Mouse (Mus musculus) CH12.LX (cell line): ENCODE results near the gene Pnpla8. TPM values are rescaled to one million over a fixed set of nuclear protein-coding genes. Genes with fewer than 3 reads are reported as not detected.
A peak's percentile ranks its signal among the peaks of the same experiment; 100 is the strongest.

Experiments used
- DNase-seq: peaks from one replicate; pipeline ENCODE4 v3.0.0-alpha.2; 2013; ENCODE audit errors: extremely low read depth
- H3K27ac ChIP-seq: 2 replicates; pipeline ENCODE4 v1.5.1; 2012; ENCODE audit warnings: low read depth, mild to moderate bottlenecking, control low read depth, moderate library complexity; ENCODE audit not compliant: insufficient read depth
- H3K27me3 ChIP-seq: replicated peaks from 2 replicates; pipeline ENCODE3; 2012; ENCODE audit warnings: inconsistent platforms
- H3K36me3 ChIP-seq, 2 experiments: replicated peaks in 1 of 2; 2 replicates each; pipeline versions ENCODE3 to v1.6.1; 2012; ENCODE audit warnings: inconsistent platforms in 1 of 2, low read length in 1 of 2, mild to moderate bottlenecking in 1 of 2, mixed read lengths in 1 of 2, moderate library complexity in 1 of 2; ENCODE audit not compliant: control insufficient read depth in 1 of 2, insufficient read depth in 1 of 2
- H3K4me1 ChIP-seq, 2 experiments: 2 replicates each; pipeline ENCODE4 v1.6.1; 2012; ENCODE audit warnings: inconsistent platforms in 1 of 2, moderate library complexity in 1 of 2; ENCODE audit not compliant: insufficient read depth in 2 of 2, control insufficient read depth in 1 of 2
- H3K4me2 ChIP-seq: 2 replicates; pipeline ENCODE4 v1.6.1; 2012; ENCODE audit warnings: low read depth, mild to moderate bottlenecking, control low read depth; ENCODE audit not compliant: poor library complexity, insufficient read depth, severe bottlenecking
- H3K4me3 ChIP-seq, 3 experiments: fragments of 150-350 bp in 1 of 3; sonication (generic) in 1 of 3; replicated peaks in 1 of 3; 2 replicates each; pipeline versions ENCODE3 to v1.5.1; 2011 to 2012; ENCODE audit warnings: low read depth in 2 of 3, low read length in 2 of 3, mild to moderate bottlenecking in 2 of 3, moderate library complexity in 2 of 3, control low read depth in 1 of 3, improper control_type of control experiment in 1 of 3, inconsistent platforms in 1 of 3, mixed read lengths in 1 of 3; ENCODE audit not compliant: poor library complexity in 1 of 3
- H3K79me2 ChIP-seq: replicated peaks from 2 replicates; pipeline ENCODE4 v1.6.1; 2012; ENCODE audit warnings: mild to moderate bottlenecking, moderate library complexity; ENCODE audit not compliant: control insufficient read depth, poor library complexity, insufficient read depth, severe bottlenecking; ENCODE audit errors: extremely low read depth
- H3K9ac ChIP-seq: 2 replicates; pipeline ENCODE4 v1.6.1; 2012; ENCODE audit warnings: low read depth, mild to moderate bottlenecking, control low read depth, moderate library complexity; ENCODE audit not compliant: insufficient read depth
- H3K9me3 ChIP-seq: replicated peaks from 2 replicates; pipeline ENCODE3; 2012; ENCODE audit warnings: low read length, inconsistent platforms, mixed read lengths
- BHLHE40 ChIP-seq: IDR thresholded peaks from 2 replicates; pipeline ENCODE4 v1.6.1; 2011; ENCODE audit warnings: mild to moderate bottlenecking, low read depth, low read length, improper control_type of control experiment
- CHD2 ChIP-seq: IDR thresholded peaks from 2 replicates; pipeline ENCODE4 v1.6.1; 2011; ENCODE audit warnings: low read length, improper control_type of control experiment
- CTCF ChIP-seq, 2 experiments: IDR thresholded peaks in 1 of 2; conservative IDR thresholded peaks in 1 of 2; 2 replicates each; pipeline ENCODE4 v1.5.1; 2011 to 2012; ENCODE audit warnings: low read depth in 2 of 2, low read length in 2 of 2, improper control_type of control experiment in 1 of 2, inconsistent platforms in 1 of 2, mild to moderate bottlenecking in 1 of 2, moderate library complexity in 1 of 2
- EP300 ChIP-seq: IDR thresholded peaks from 2 replicates; pipeline ENCODE4 v1.6.1; 2011; ENCODE audit warnings: low read length, improper control_type of control experiment
- GABPA ChIP-seq: IDR thresholded peaks from 2 replicates; pipeline ENCODE4 v1.6.1; 2012; ENCODE audit warnings: low read depth, low read length, improper control_type of control experiment, inconsistent platforms; ENCODE audit not compliant: insufficient replicate concordance
- HCFC1 ChIP-seq: IDR thresholded peaks from 2 replicates; pipeline ENCODE4 v1.6.1; 2012; ENCODE audit warnings: low read depth, mild to moderate bottlenecking, inconsistent platforms, low read length, improper control_type of control experiment
- JUN ChIP-seq: IDR thresholded peaks from 2 replicates; pipeline ENCODE4 v1.6.1; 2011; ENCODE audit warnings: low read depth, mild to moderate bottlenecking, low read length, improper control_type of control experiment, moderate library complexity; ENCODE audit not compliant: insufficient read depth
- KAT2A ChIP-seq: IDR thresholded peaks from 2 replicates; pipeline ENCODE4 v1.6.1; 2012; ENCODE audit warnings: low read length, improper control_type of control experiment, inconsistent platforms; ENCODE audit not compliant: insufficient replicate concordance
- MAZ ChIP-seq: IDR thresholded peaks from 2 replicates; pipeline ENCODE4 v1.6.1; 2012; ENCODE audit warnings: low read depth, mild to moderate bottlenecking, inconsistent platforms, low read length, improper control_type of control experiment, moderate library complexity
- MXI1 ChIP-seq: IDR thresholded peaks from 2 replicates; pipeline ENCODE4 v1.6.1; 2011; ENCODE audit warnings: mild to moderate bottlenecking, low read depth, low read length, improper control_type of control experiment
- NELFE ChIP-seq: IDR thresholded peaks from 2 replicates; pipeline ENCODE4 v1.6.1; 2011; ENCODE audit warnings: low read depth, low read length, improper control_type of control experiment
- NRF1 ChIP-seq: IDR thresholded peaks from 2 replicates; pipeline ENCODE4 v1.6.1; 2014; ENCODE audit warnings: low read depth, mild to moderate bottlenecking, inconsistent platforms, low read length, improper control_type of control experiment, moderate library complexity
- PAX5 ChIP-seq: IDR thresholded peaks from 2 replicates; pipeline ENCODE4 v1.6.1; 2012; ENCODE audit warnings: low read length, inconsistent platforms, mixed read lengths
- RCOR1 ChIP-seq: conservative IDR thresholded peaks from 2 replicates; pipeline ENCODE4 v1.6.1; 2012; ENCODE audit warnings: low read depth, mild to moderate bottlenecking, inconsistent platforms, low read length, improper control_type of control experiment
- SMC3 ChIP-seq: IDR thresholded peaks from 2 replicates; pipeline ENCODE4 v1.6.1; 2011; ENCODE audit warnings: low read depth, low read length, improper control_type of control experiment
- TBP ChIP-seq: conservative IDR thresholded peaks from 2 replicates; pipeline ENCODE4 v1.6.1; 2011; ENCODE audit warnings: low read depth, low read length, improper control_type of control experiment
- TCF12 ChIP-seq: IDR thresholded peaks from 2 replicates; pipeline ENCODE4 v1.6.1; 2014; ENCODE audit warnings: low read depth, mild to moderate bottlenecking, inconsistent platforms, low read length, improper control_type of control experiment
- ZKSCAN1 ChIP-seq: IDR thresholded peaks from 2 replicates; pipeline ENCODE4 v1.6.1; 2012; ENCODE audit warnings: low read depth, inconsistent platforms, low read length, improper control_type of control experiment, borderline replicate concordance
- ZNF384 ChIP-seq: IDR thresholded peaks from 2 replicates; pipeline ENCODE4 v1.6.1; 2012; ENCODE audit warnings: low read depth, low read length, improper control_type of control experiment, inconsistent platforms
- dilution Hi-C: fragments of 300-500 bp; cut with MboI; formaldehyde crosslinking; loops from 2 replicates; pipeline ENCODE4 v1.14.3; 2020; ENCODE audit warnings: low sequenced_read_pairs; ENCODE audit not compliant: extremely low pct_unique_long_range_greater_than_20kb, extremely low pct_ligation_motif_present
- in situ Hi-C: fragments of 300-500 bp; cut with MboI; formaldehyde crosslinking; loops from 3 replicates; pipeline ENCODE4 v1.14.3; 2019; ENCODE audit warnings: low sequenced_read_pairs, low pct_ligation_motif_present, low pct_unique_long_range_greater_than_20kb, mixed read lengths
- polyA plus RNA-seq: library from polyadenylated mRNA; unstranded; fragments of >175 nt; gene quantifications from 2 replicates; pipeline ENCODE4 v1.2.1, GENCODE M21; 2012; ENCODE audit warnings: low read depth; ENCODE audit not compliant: insufficient read length
- total RNA-seq, 2 experiments: library from RNA; depleted of rRNA; stranded (reverse); fragments of 300-350 nt in 1 of 2; fragments of >200 nt in 1 of 2; gene quantifications; 2 replicates each; pipeline ENCODE4 v1.2.3; 2012 to 2014

Pnpla8 gene
- total and polyA plus RNA-seq, 3 experiments: 32.3 to 129 (median 63.7) TPM

GRCm38 (mm10) chr12:44211555-44211954 lies 9.6 kb upstream of the Pnpla8 start (continued):
- TF ChIP-seq BHLHE40 (peak; percentile 23; the same call in 1 of the 2 replicates), NELFE (no peak), CHD2 (no peak), MXI1 (0 out of 2 replicates have a peak, but pooled peaks have one; percentile 28), HCFC1 (no peak), EP300 (peak; percentile 85), KAT2A (no peak)
- TF ChIP-seq, all 38 proteins: peak for 12

DNA sequence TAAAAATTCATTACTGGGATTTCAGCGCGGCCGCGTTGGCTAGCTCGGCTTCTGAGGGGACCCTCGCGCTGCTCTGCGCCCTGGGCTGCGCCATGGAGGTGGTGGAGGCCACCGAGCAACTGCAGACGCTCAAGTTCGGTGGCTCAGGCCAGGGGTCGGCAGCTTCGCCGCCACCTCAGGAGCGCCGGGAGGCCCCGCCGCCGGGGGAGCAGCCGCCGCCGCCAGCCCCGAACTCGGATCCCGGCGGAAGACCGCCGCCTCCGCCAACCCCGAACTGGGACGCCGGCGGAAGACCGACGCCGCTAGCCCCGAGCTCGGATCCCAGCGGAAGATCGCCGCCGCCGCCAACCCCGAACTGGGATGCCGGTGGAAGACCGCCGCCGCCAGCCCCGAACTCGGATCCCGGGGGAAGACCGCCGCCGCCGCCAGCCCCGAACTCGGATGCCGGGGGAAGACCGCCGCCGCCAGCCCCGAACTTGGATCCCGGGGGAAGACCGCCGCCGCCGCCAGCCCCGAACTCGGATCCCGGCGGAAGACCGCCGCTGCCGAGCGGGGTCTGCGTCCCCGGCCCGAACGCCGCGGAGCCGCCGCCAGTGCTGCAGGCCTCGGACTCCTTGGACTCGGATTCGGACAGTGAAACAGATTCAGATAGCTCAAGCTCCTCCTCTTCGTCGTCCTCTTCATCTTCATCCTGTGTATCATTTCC lies 634 bp downstream of the Pnpla8 start:
- H3K36me3 ChIP-seq: no peaks in the 10 kb centered on the region
- H3K9me3 ChIP-seq: peaks cover 4% of the 10 kb centered on the region
- peaks cover 0 to 11% of the 10 kb centered on the region in 2 experiments; a peak in 2 of 4 replicates for H3K4me1 ChIP-seq
- TF ChIP-seq JUN: no peak
- no peak for TF ChIP-seq ZKSCAN1
- no peak for TF ChIP-seq RCOR1
- TF ChIP-seq TBP: no peak
- no peak for TF ChIP-seq MXI1
- no peak for TF ChIP-seq CTCF (conservative IDR thresholded peaks at IDR 0.05 in 1 of 2, IDR thresholded peaks at IDR 0.05 in 1 of 2; ENCODE audit: low read depth in 2 of 2, low read length in 2 of 2)
- TF ChIP-seq TCF12: no peak
- TF ChIP-seq HCFC1: no peak
- TF ChIP-seq ZNF384: no peak
- TF ChIP-seq GABPA: no peak
- TF ChIP-seq CHD2: no peak
- no peak for TF ChIP-seq SMC3
- no peak for TF ChIP-seq PAX5
- no peak for TF ChIP-seq NRF1
- no peak for TF ChIP-seq MAZ
- TF ChIP-seq, all 38 proteins: peak for 0
- H3K4me3 ChIP-seq: no peak overlapping the region
- H3K27ac ChIP-seq: no peak overlapping the region
- dilution Hi-C loops (no loop called here), in situ Hi-C loops (no loop called here)
- no peak overlapping the region for H3K4me2 ChIP-seq
- H3K27me3 ChIP-seq: no peaks in the 10 kb centered on the region
- H3K79me2 ChIP-seq: no peaks in the 10 kb centered on the region
- DNase-seq: no peak
- no peak overlapping the region for H3K9ac ChIP-seq
